Mouse (Mus musculus) kidney, adult 2 months (tissue): ENCODE data around the gene Col4a2. TPM values are rescaled to one million over a fixed set of nuclear protein-coding genes. Genes with fewer than 3 reads are reported as not detected.

ENCODE experiments used
- DNase-seq: peaks from one replicate; pipeline ENCODE4 v3.0.0; 2021
- H3K27ac ChIP-seq: fragments of 200-500 bp; 2 replicates; pipeline ENCODE4 v1.5.1; 2012; ENCODE audit warnings: low read depth, low read length, control low read depth, inconsistent platforms; ENCODE audit not compliant: insufficient read depth
- H3K27me3 ChIP-seq: fragments of 200-500 bp; replicated peaks from 2 replicates; pipeline ENCODE4 v1.6.1; 2012; ENCODE audit warnings: mild to moderate bottlenecking, moderate library complexity, low read length, inconsistent platforms; ENCODE audit not compliant: control insufficient read depth, insufficient read depth
- H3K36me3 ChIP-seq: fragments of 200-500 bp; 2 replicates; pipeline ENCODE4 v1.6.1; 2012; ENCODE audit warnings: mild to moderate bottlenecking, moderate library complexity, low read length, inconsistent platforms; ENCODE audit not compliant: control insufficient read depth, insufficient read depth
- H3K4me1 ChIP-seq: fragments of 200-500 bp; 2 replicates; pipeline ENCODE4 v1.6.1; 2011; ENCODE audit warnings: low read length; ENCODE audit not compliant: control insufficient read depth, insufficient read depth
- H3K4me3 ChIP-seq: fragments of 200-500 bp; 2 replicates; pipeline ENCODE4 v1.5.1; 2011; ENCODE audit warnings: mild to moderate bottlenecking, low read depth, low read length, control low read depth; ENCODE audit not compliant: insufficient read depth
- CTCF ChIP-seq: fragments of 200-500 bp; conservative IDR thresholded peaks from 2 replicates; pipeline ENCODE4 v1.5.1; 2011; ENCODE audit warnings: low read depth, mild to moderate bottlenecking, control low read depth, low read length, moderate library complexity, mixed read lengths; ENCODE audit not compliant: insufficient read depth, insufficient read length
- POLR2A ChIP-seq: fragments of 200-500 bp; IDR thresholded peaks from one replicate; pipeline ENCODE4 v1.6.1; 2011; ENCODE audit warnings: low read depth, low read length, control low read depth
- WGBS: fragments of 180-500 bp; shearing (Covaris S2); methylation state at CpG from one replicate; pipeline ENCODE4 v1.1.7; 2018; 5-methylcytosine and 5-hydroxymethylcytosine counted together
- polyA plus RNA-seq: library from polyadenylated mRNA; depleted of rRNA; stranded (reverse); fragments of >200 nt; gene quantifications from 2 replicates; pipeline ENCODE4 v1.2.3, GENCODE M21; 2012

Col4a2 gene
- polyA plus RNA-seq, 1 experiment = 75.6 TPM

GRCm38 (mm10) chr8:11296282-11296943, 16.2 kb upstream of the Col4a2 start:
- H3K27ac ChIP-seq = no peak overlapping the region
- H3K4me3 ChIP-seq = no peak overlapping the region
- no peaks in the 10 kb centered on the region for H3K27me3 ChIP-seq
- DNase-seq = no peak
- WGBS = 62% methylated on average over 10 of the region's 10 CpGs
- H3K36me3 ChIP-seq = no peaks in the 10 kb centered on the region
- TF ChIP-seq CTCF = no peak
- H3K4me1 ChIP-seq = peaks cover 35% of the 10 kb centered on the region

GRCm38 (mm10) chr8:11297141-11297838, 15.3 kb upstream of the Col4a2 start:
- no peak for TF ChIP-seq CTCF
- TF ChIP-seq POLR2A = no peak
- peak; percentile 83 for DNase-seq
- no peak overlapping the region for H3K27ac ChIP-seq
- no peak overlapping the region for H3K4me3 ChIP-seq
- 76% methylated on average over 8 of the region's 8 CpGs for WGBS
- peaks cover 35% of the 10 kb centered on the region for H3K4me1 ChIP-seq
- no peaks in the 10 kb centered on the region for H3K27me3 ChIP-seq
- H3K36me3 ChIP-seq = no peaks in the 10 kb centered on the region

GRCm38 (mm10) chr8:11298531-11299316, 13.9 kb upstream of the Col4a2 start:
- Histone ChIP-seq H3K27me3 (no peaks in the 10 kb centered on the region), H3K4me1 (peaks cover 35% of the 10 kb centered on the region), H3K27ac (peak overlapping the region; percentile 9; the same call in 1 of the 2 replicates), H3K4me3 (no peak overlapping the region), H3K36me3 (no peaks in the 10 kb centered on the region)
- TF ChIP-seq POLR2A = no peak
- no peak for TF ChIP-seq CTCF
- 28% methylated on average over 12 of the region's 12 CpGs for WGBS
- DNase-seq = no peak

- Histone ChIP-seq H3K27me3 (no peaks in the 10 kb centered on the region), H3K4me1 (peaks cover 37% of the 10 kb centered on the region), H3K27ac (no peak overlapping the region), H3K4me3 (no peak overlapping the region), H3K36me3 (no peaks in the 10 kb centered on the region)
- no peak for TF ChIP-seq POLR2A
- 21% methylated on average over 3 of the region's 3 CpGs for WGBS
- DNase-seq = no peak
Measured at GRCm38 (mm10) chr8:11299317-11299602, 13.3 kb upstream of the Col4a2 start.

- no peak overlapping the region for H3K4me3 ChIP-seq
- no peaks in the 10 kb centered on the region for H3K27me3 ChIP-seq
- WGBS = 42% methylated on average over 8 of the region's 8 CpGs
- no peak overlapping the region for H3K27ac ChIP-seq
- peak; percentile 63 for DNase-seq
- peaks cover 41% of the 10 kb centered on the region for H3K4me1 ChIP-seq
- H3K36me3 ChIP-seq = no peaks in the 10 kb centered on the region
- TF ChIP-seq POLR2A = no peak
- TF ChIP-seq CTCF = no peak
Measured at GRCm38 (mm10) chr8:11300436-11300835, 12.2 kb upstream of the Col4a2 start.

GRCm38 (mm10) chr8:11304027-11304601, 8.5 kb upstream of the Col4a2 start:
- 55% methylated on average over 6 of the region's 6 CpGs for WGBS
- peak; percentile 81 for DNase-seq
- Histone ChIP-seq H3K36me3 (no peaks in the 10 kb centered on the region), H3K4me3 (no peak overlapping the region), H3K4me1 (peaks cover 38% of the 10 kb centered on the region), H3K27me3 (no peaks in the 10 kb centered on the region), H3K27ac (no peak overlapping the region)
- TF ChIP-seq POLR2A (no peak), CTCF (no peak)

GRCm38 (mm10) chr8:11305539-11305938, 7.1 kb upstream of the Col4a2 start:
- no peak overlapping the region for H3K4me3 ChIP-seq
- peaks cover 39% of the 10 kb centered on the region for H3K4me1 ChIP-seq
- H3K27me3 ChIP-seq = no peaks in the 10 kb centered on the region
- no peak for DNase-seq
- WGBS = 74% methylated on average over 1 of the region's 1 CpGs
- H3K36me3 ChIP-seq = no peaks in the 10 kb centered on the region
- no peak overlapping the region for H3K27ac ChIP-seq
- TF ChIP-seq POLR2A = no peak
- TF ChIP-seq CTCF = no peak
